Mouse (Mus musculus) midbrain, embryonic 16.5 days (tissue): ENCODE data around the gene Plpp6. TPM values are rescaled to one million over a fixed set of nuclear protein-coding genes. Genes with fewer than 3 reads are reported as not detected.
"Not testable (repeated sequence)": the region's sequence is repeated elsewhere in the genome, so short reads cannot be mapped to it uniquely, and the experiment has no call there.

Experiments
- ATAC-seq: fragments of 200-750 bp; cut with Nextera tagmentation; 2 replicates; pipeline ENCODE4 v1.8.0; 2017; ENCODE audit warnings: moderate TSS enrichment
- H3K27ac ChIP-seq: fragments of 300-500 bp; sonication (generic); 2 replicates; pipeline ENCODE4 v1.5.1; 2014; ENCODE audit warnings: mild to moderate bottlenecking, low read length, mixed read lengths
- H3K27me3 ChIP-seq: fragments of 300-500 bp; sonication (generic); 2 replicates; pipeline ENCODE4 v1.6.1; 2014; ENCODE audit warnings: low read depth, low read length, mixed read lengths; ENCODE audit not compliant: control insufficient read depth, insufficient read depth
- H3K36me3 ChIP-seq: fragments of 300-500 bp; sonication (generic); 2 replicates; pipeline ENCODE4 v1.6.1; 2014; ENCODE audit warnings: mild to moderate bottlenecking, low read length, moderate library complexity, mixed read lengths; ENCODE audit not compliant: control insufficient read depth, insufficient read depth
- H3K4me1 ChIP-seq: fragments of 300-500 bp; sonication (generic); 2 replicates; pipeline ENCODE4 v1.6.1; 2014; ENCODE audit warnings: mild to moderate bottlenecking, low read length, mixed read lengths; ENCODE audit not compliant: control insufficient read depth, insufficient read depth
- H3K4me2 ChIP-seq: fragments of 300-500 bp; sonication (generic); 2 replicates; pipeline ENCODE4 v1.6.1; 2014; ENCODE audit warnings: mild to moderate bottlenecking, low read length, mixed read lengths
- H3K4me3 ChIP-seq: fragments of 300-500 bp; sonication (generic); 2 replicates; pipeline ENCODE4 v1.5.1; 2014; ENCODE audit warnings: low read depth, mild to moderate bottlenecking, low read length, moderate library complexity, mixed read lengths
- H3K9ac ChIP-seq: fragments of 300-500 bp; sonication (generic); 2 replicates; pipeline ENCODE4 v1.6.1; 2014; ENCODE audit warnings: low read depth, low read length, mixed read lengths
- H3K9me3 ChIP-seq: fragments of 300-500 bp; sonication (generic); replicated peaks from 2 replicates; pipeline ENCODE4 v1.6.1; 2014; ENCODE audit warnings: mild to moderate bottlenecking, low read length, mixed read lengths; ENCODE audit not compliant: control insufficient read depth, poor library complexity, severe bottlenecking
- WGBS: fragments of 180-500 bp; shearing (Covaris S2); extraction: QIAGEN DNeasy Blood & Tissue Kit; methylation state at CpG from one replicate; pipeline ENCODE4 v1.1.7; 2014; 5-methylcytosine and 5-hydroxymethylcytosine counted together
- polyA plus RNA-seq: library from polyadenylated mRNA; unstranded; fragments of >200 nt; fragmentation: Nextera tagmentation; extraction: Ambion mirVana; gene quantifications from 2 replicates; pipeline ENCODE4 v1.2.1, GENCODE M21; 2015

The Plpp6 gene
- polyA plus RNA-seq, 1 experiment from 2014 or later: 15.2 TPM

GRCm38 (mm10) chr19:28994870-28995269 is 31.1 kb downstream of the Plpp6 start:
- 56% methylated on average over 7 of the region's 7 CpGs for WGBS
- H3K4me2 ChIP-seq: no peak overlapping the region
- peaks cover 16% of the 10 kb centered on the region for H3K36me3 ChIP-seq
- H3K9me3 ChIP-seq: no peaks in the 10 kb centered on the region
- H3K9ac ChIP-seq: no peak overlapping the region
- peak overlapping the region; percentile 37; the same call in 1 of the 2 replicates for H3K27ac ChIP-seq
- no peak overlapping the region for H3K4me3 ChIP-seq
- H3K27me3 ChIP-seq: no peaks in the 10 kb centered on the region
- H3K4me1 ChIP-seq: peaks cover 13% of the 10 kb centered on the region
- ATAC-seq: no peak

GRCm38 (mm10) chr19:28995366-28995765 is 31.6 kb downstream of the Plpp6 start:
- WGBS: 90% methylated on average over 5 of the region's 5 CpGs
- Histone ChIP-seq H3K4me2 (no peak overlapping the region), H3K4me3 (no peak overlapping the region), H3K36me3 (peaks cover 21% of the 10 kb centered on the region), H3K9me3 (no peaks in the 10 kb centered on the region), H3K4me1 (peaks cover 13% of the 10 kb centered on the region), H3K27me3 (no peaks in the 10 kb centered on the region), H3K9ac (no peak overlapping the region), H3K27ac (no peak overlapping the region)
- no peak for ATAC-seq

GRCm38 (mm10) chr19:28997976-28998630 is 34.4 kb downstream of the Plpp6 start:
- Histone ChIP-seq H3K9ac (no peak overlapping the region), H3K27ac (no peak overlapping the region), H3K4me1 (peaks cover 5% of the 10 kb centered on the region; the same call in 1 of the 2 replicates), H3K9me3 (no peaks in the 10 kb centered on the region), H3K27me3 (no peaks in the 10 kb centered on the region), H3K36me3 (peaks cover 35% of the 10 kb centered on the region), H3K4me3 (no peak overlapping the region), H3K4me2 (no peak overlapping the region)
- WGBS: 90% methylated on average over 4 of the region's 4 CpGs
- no peak for ATAC-seq

- H3K4me3 ChIP-seq, H3K27ac ChIP-seq, H3K4me1 ChIP-seq, H3K4me2 ChIP-seq, H3K9ac ChIP-seq, ATAC-seq, H3K27me3 ChIP-seq, H3K9me3 ChIP-seq: not testable (repeated sequence)
- peaks cover 30% of the 10 kb centered on the region for H3K36me3 ChIP-seq
- 96% methylated on average over 16 of the region's 16 CpGs for WGBS
These were observed 36.6 kb downstream of the Plpp6 start for GRCm38 (mm10) chr19:29000321-29000720.

- H3K27me3 ChIP-seq: no peaks in the 10 kb centered on the region
- peaks cover 14% of the 10 kb centered on the region for H3K36me3 ChIP-seq
- H3K4me2 ChIP-seq: no peak overlapping the region
- H3K27ac ChIP-seq: no peak overlapping the region
- H3K4me3 ChIP-seq: no peak overlapping the region
- H3K9me3 ChIP-seq: no peaks in the 10 kb centered on the region
- ATAC-seq: no peak
- no peak overlapping the region for H3K9ac ChIP-seq
- no peaks in the 10 kb centered on the region for H3K4me1 ChIP-seq
- 88% methylated on average over 3 of the region's 3 CpGs for WGBS
These were observed 44.4 kb downstream of the Plpp6 start for GRCm38 (mm10) chr19:29008069-29008706.

- no peak overlapping the region for H3K4me3 ChIP-seq
- H3K4me1 ChIP-seq: no peaks in the 10 kb centered on the region
- no peak for ATAC-seq
- H3K36me3 ChIP-seq: peaks cover 19% of the 10 kb centered on the region
- 95% methylated on average over 11 of the region's 11 CpGs for WGBS
- H3K27me3 ChIP-seq: no peaks in the 10 kb centered on the region
- no peaks in the 10 kb centered on the region for H3K9me3 ChIP-seq
- H3K27ac ChIP-seq: no peak overlapping the region
- H3K9ac ChIP-seq: no peak overlapping the region
- no peak overlapping the region for H3K4me2 ChIP-seq
These were observed 45.3 kb downstream of the Plpp6 start for GRCm38 (mm10) chr19:29009046-29009445.

GRCm38 (mm10) chr19:29011355-29011990 is 47.7 kb downstream of the Plpp6 start:
- Histone ChIP-seq H3K9ac (no peak overlapping the region), H3K36me3 (peaks cover 25% of the 10 kb centered on the region), H3K9me3 (no peaks in the 10 kb centered on the region), H3K4me1 (no peaks in the 10 kb centered on the region), H3K27me3 (no peaks in the 10 kb centered on the region), H3K4me2 (no peak overlapping the region), H3K27ac (no peak overlapping the region), H3K4me3 (no peak overlapping the region)
- ATAC-seq: no peak
- WGBS: 88% methylated on average over 12 of the region's 12 CpGs

GRCm38 (mm10) chr19:29014466-29015055 is 50.8 kb downstream of the Plpp6 start:
- no peaks in the 10 kb centered on the region for H3K4me1 ChIP-seq
- 90% methylated on average over 5 of the region's 5 CpGs for WGBS
- peaks cover 18% of the 10 kb centered on the region for H3K36me3 ChIP-seq
- H3K9ac ChIP-seq: no peak overlapping the region
- H3K4me3 ChIP-seq: no peak overlapping the region
- no peaks in the 10 kb centered on the region for H3K9me3 ChIP-seq
- H3K4me2 ChIP-seq: no peak overlapping the region
- no peak for ATAC-seq
- no peaks in the 10 kb centered on the region for H3K27me3 ChIP-seq
- no peak overlapping the region for H3K27ac ChIP-seq
